ENCODE assay signal across 23 mouse cellular contexts in genomic region chr7:109059536-109059935, GRCm38 (mm10).
"Had no signal": no experiment of that assay in that cellular context is flagged by ENCODE, and none has a peak within 500 bp of the region (broad histone marks: within the 10 kb centered on the region; RNA-seq: fewer than 3 reads in every experiment).

No protein-coding gene starts in this region.

- H3K9ac ChIP-seq: embryonic facial prominence, embryonic 12.5 days; embryonic facial prominence, embryonic 13.5 days; embryonic facial prominence, embryonic 15.5 days; forebrain, embryonic 12.5 days; forebrain, embryonic 13.5 days; forebrain, embryonic 15.5 days; forebrain, postnatal 0 days had no signal

- H3K4me3 ChIP-seq: embryonic facial prominence, embryonic 10.5 days; embryonic facial prominence, embryonic 12.5 days; embryonic facial prominence, embryonic 13.5 days; embryonic facial prominence, embryonic 15.5 days; erythroblast, embryonic 14.5 days; forebrain, embryonic 12.5 days; forebrain, embryonic 13.5 days; forebrain, embryonic 15.5 days; gastrocnemius, adult 2 months; heart, adult 2 months; heart, embryonic 10.5 days had no signal

- DNase-seq: cerebellum, adult 9-10 months; cerebellum, adult 9-11 months; cerebellum, postnatal 10 days; cerebellum, postnatal 14 days; cerebellum, postnatal 25 days; cerebellum, postnatal 36 days; embryo, embryonic 11 days; forebrain, postnatal 0 days; gastrocnemius, adult 2 months; gastrocnemius, postnatal 10 days; gastrocnemius, postnatal 14 days; gastrocnemius, postnatal 25 days; gastrocnemius, postnatal 36 days; heart, adult 2 months had no signal

- H3K27ac ChIP-seq: embryonic facial prominence, embryonic 10.5 days; embryonic facial prominence, embryonic 12.5 days; embryonic facial prominence, embryonic 13.5 days; embryonic facial prominence, embryonic 15.5 days; forebrain, embryonic 12.5 days; forebrain, embryonic 13.5 days; forebrain, embryonic 15.5 days; gastrocnemius, adult 2 months; heart, adult 2 months; heart, embryonic 10.5 days had no signal

- H3K36me3 ChIP-seq: embryonic facial prominence, embryonic 10.5 days; embryonic facial prominence, embryonic 12.5 days; embryonic facial prominence, embryonic 13.5 days; embryonic facial prominence, embryonic 15.5 days; forebrain, embryonic 15.5 days; heart, embryonic 10.5 days had no signal

- H3K27me3 ChIP-seq: embryonic facial prominence, embryonic 12.5 days; embryonic facial prominence, embryonic 13.5 days; embryonic facial prominence, embryonic 15.5 days; forebrain, embryonic 12.5 days; forebrain, embryonic 13.5 days; forebrain, embryonic 15.5 days had no signal

- H3K4me1 ChIP-seq: embryonic facial prominence, embryonic 10.5 days; embryonic facial prominence, embryonic 12.5 days; embryonic facial prominence, embryonic 13.5 days; embryonic facial prominence, embryonic 15.5 days; forebrain, embryonic 12.5 days; forebrain, embryonic 13.5 days; forebrain, embryonic 15.5 days; heart, embryonic 10.5 days had no signal

- H3K9me3 ChIP-seq: embryonic facial prominence, embryonic 10.5 days; embryonic facial prominence, embryonic 12.5 days; embryonic facial prominence, embryonic 13.5 days; embryonic facial prominence, embryonic 15.5 days; forebrain, embryonic 12.5 days; forebrain, embryonic 13.5 days; forebrain, embryonic 15.5 days; heart, embryonic 10.5 days had no signal
